Mouse (Mus musculus) heart, embryonic 12.5 days (tissue): Measurements from ENCODE around the gene Ggt6. TPM values are rescaled to one million over a fixed set of nuclear protein-coding genes. Genes with fewer than 3 reads are reported as not detected.

ENCODE experiments used
- ATAC-seq: fragments of 200-750 bp; cut with Nextera tagmentation; 2 replicates; pipeline ENCODE4 v1.8.0; 2017; ENCODE audit warnings: moderate TSS enrichment, moderate library complexity; ENCODE audit not compliant: insufficient number of reproducible peaks, low FRiP score
- H3K27ac ChIP-seq: fragments of 300-500 bp; sonication (generic); 2 replicates; pipeline ENCODE4 v1.5.1; 2016; ENCODE audit warnings: mild to moderate bottlenecking, moderate library complexity; ENCODE audit not compliant: poor library complexity, severe bottlenecking
- H3K27me3 ChIP-seq: fragments of 300-500 bp; sonication (generic); replicated peaks from 2 replicates; pipeline ENCODE4 v1.6.1; 2016; ENCODE audit warnings: mild to moderate bottlenecking, moderate library complexity
- H3K36me3 ChIP-seq: fragments of 300-500 bp; sonication (generic); 2 replicates; pipeline ENCODE4 v1.6.1; 2016; ENCODE audit warnings: mild to moderate bottlenecking, moderate library complexity
- H3K4me1 ChIP-seq: fragments of 300-500 bp; sonication (generic); replicated peaks from 2 replicates; pipeline ENCODE4 v1.6.1; 2016; ENCODE audit warnings: mild to moderate bottlenecking
- H3K4me2 ChIP-seq: fragments of 300-500 bp; sonication (generic); 2 replicates; pipeline ENCODE4 v1.6.1; 2016; ENCODE audit warnings: mild to moderate bottlenecking, moderate library complexity
- H3K4me3 ChIP-seq: fragments of 300-500 bp; sonication (generic); 2 replicates; pipeline ENCODE4 v1.5.1; 2016; ENCODE audit warnings: mild to moderate bottlenecking
- H3K9ac ChIP-seq: fragments of 300-500 bp; sonication (generic); 2 replicates; pipeline ENCODE4 v1.6.1; 2016; ENCODE audit warnings: mild to moderate bottlenecking, moderate library complexity
- H3K9me3 ChIP-seq: fragments of 300-500 bp; sonication (generic); replicated peaks from 2 replicates; pipeline ENCODE4 v1.6.1; 2016; ENCODE audit warnings: mild to moderate bottlenecking, moderate library complexity
- WGBS: fragments of 180-500 bp; shearing (Covaris S2); methylation state at CpG from one replicate; pipeline ENCODE4 v1.1.7; 2016; 5-methylcytosine and 5-hydroxymethylcytosine counted together
- polyA plus RNA-seq: library from polyadenylated mRNA; unstranded; fragments of >200 nt; fragmentation: Nextera tagmentation; extraction: Ambion mirVana; gene quantifications from 2 replicates; pipeline ENCODE4 v1.2.1, GENCODE M21; 2016

Gene Ggt6
- polyA plus RNA-seq, 1 experiment from 2014 or later, result not detected

DNA sequence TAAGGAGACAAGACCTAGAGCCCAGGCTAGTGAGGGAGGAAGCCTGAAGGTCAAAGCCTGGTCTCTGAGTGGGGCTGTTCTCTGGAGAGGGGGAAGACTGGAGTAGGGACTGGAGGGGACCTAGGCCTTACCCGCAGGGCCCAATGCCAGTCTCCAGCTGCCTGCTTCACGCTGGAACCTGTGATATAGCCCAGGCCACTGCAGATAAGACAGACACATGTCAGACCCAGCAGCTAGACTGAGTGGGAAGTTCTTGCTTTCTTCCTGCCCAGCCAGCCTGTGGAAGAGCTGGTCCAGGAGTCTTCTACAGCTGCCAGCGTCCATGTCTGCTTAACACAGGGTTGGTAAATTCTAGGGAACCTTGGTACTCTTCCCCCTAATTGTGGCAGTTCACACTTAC lies 23.2 kb downstream of the Ggt6 start:
- Histone ChIP-seq H3K4me1 (peaks cover 37% of the 10 kb centered on the region), H3K36me3 (no peaks in the 10 kb centered on the region), H3K4me3 (no peak overlapping the region), H3K9ac (no peak overlapping the region), H3K9me3 (no peaks in the 10 kb centered on the region), H3K4me2 (no peak overlapping the region), H3K27ac (peak overlapping the region; percentile 80), H3K27me3 (no peaks in the 10 kb centered on the region)
- ATAC-seq, result peak; percentile 62
- 13% methylated on average over 3 of the region's 3 CpGs for WGBS

GRCm38 (mm10) chr11:72461500-72461981 lies 26.2 kb downstream of the Ggt6 start:
- Histone ChIP-seq H3K9me3 (no peaks in the 10 kb centered on the region), H3K4me3 (no peak overlapping the region), H3K9ac (no peak overlapping the region), H3K4me1 (peaks cover 43% of the 10 kb centered on the region), H3K4me2 (no peak overlapping the region), H3K27me3 (no peaks in the 10 kb centered on the region), H3K27ac (no peak overlapping the region), H3K36me3 (no peaks in the 10 kb centered on the region)
- WGBS, result 33% methylated on average over 5 of the region's 5 CpGs
- no peak for ATAC-seq

- peaks cover 49% of the 10 kb centered on the region for H3K4me1 ChIP-seq
- WGBS, result 80% methylated on average over 3 of the region's 3 CpGs
Observed at GRCm38 (mm10) chr11:72464821-72465220, 29.5 kb downstream of the Ggt6 start.

GRCm38 (mm10) chr11:72465978-72466693 lies 30.8 kb downstream of the Ggt6 start:
- peak overlapping the region; percentile 71 for H3K27ac ChIP-seq
- no peaks in the 10 kb centered on the region for H3K27me3 ChIP-seq
- WGBS, result 63% methylated on average over 11 of the region's 11 CpGs
- no peak overlapping the region for H3K9ac ChIP-seq
- H3K36me3 ChIP-seq, result no peaks in the 10 kb centered on the region
- H3K4me3 ChIP-seq, result no peak overlapping the region
- no peaks in the 10 kb centered on the region for H3K9me3 ChIP-seq
- peaks cover 56% of the 10 kb centered on the region for H3K4me1 ChIP-seq
- H3K4me2 ChIP-seq, result no peak overlapping the region
- ATAC-seq, result no peak

More at GRCm38 (mm10) chr11:72464821-72465220, 29.5 kb downstream of the Ggt6 start:
- Histone ChIP-seq H3K4me2 (no peak overlapping the region), H3K4me3 (no peak overlapping the region), H3K27me3 (no peaks in the 10 kb centered on the region), H3K36me3 (no peaks in the 10 kb centered on the region), H3K27ac (no peak overlapping the region), H3K9ac (no peak overlapping the region), H3K9me3 (no peaks in the 10 kb centered on the region)
- no peak for ATAC-seq

DNA sequence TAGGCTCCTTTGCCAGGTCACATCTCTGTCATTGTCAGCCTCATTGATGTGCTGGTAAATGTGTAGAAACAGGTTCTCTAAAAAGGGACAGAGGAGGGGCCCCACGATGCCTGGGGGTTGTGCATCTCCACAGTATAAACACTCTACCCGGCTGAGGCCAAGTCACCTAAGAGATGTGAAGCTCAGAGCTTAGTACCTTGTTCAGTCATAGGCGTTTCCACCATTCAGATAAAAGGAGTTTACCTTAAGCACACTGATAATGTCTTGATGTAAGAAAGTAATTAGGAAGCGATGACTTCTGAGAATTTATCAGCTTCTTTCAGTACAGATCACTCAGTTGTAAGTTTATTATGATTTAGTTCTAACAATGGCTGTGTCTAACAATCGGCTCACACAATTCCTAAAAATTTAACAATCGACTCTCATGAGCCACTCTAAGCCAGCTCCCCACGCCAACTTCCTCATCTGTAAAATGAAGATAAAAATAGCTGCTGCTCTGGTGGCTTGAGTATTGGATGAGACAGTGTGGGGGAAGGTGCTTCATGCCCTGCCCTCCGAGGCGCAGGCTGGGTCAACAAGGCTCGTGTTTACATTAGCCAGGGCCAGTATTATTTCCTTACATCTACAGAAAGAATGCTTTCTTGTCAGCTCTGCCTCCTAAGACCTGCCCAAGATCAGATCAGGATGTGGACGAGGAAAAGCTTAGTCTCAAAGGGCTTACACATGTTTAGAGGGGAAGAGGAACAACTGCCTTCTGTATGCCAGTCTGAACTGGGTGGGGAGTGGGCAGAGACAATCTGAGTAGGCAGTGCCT lies 31.6 kb downstream of the Ggt6 start:
- peak overlapping the region; percentile 32; the same call in 1 of the 2 replicates for H3K9ac ChIP-seq
- no peaks in the 10 kb centered on the region for H3K27me3 ChIP-seq
- no peaks in the 10 kb centered on the region for H3K9me3 ChIP-seq
- H3K27ac ChIP-seq, result peak overlapping the region; percentile 71
- H3K4me3 ChIP-seq, result no peak overlapping the region
- peak overlapping the region; percentile 38 for H3K4me2 ChIP-seq
- H3K4me1 ChIP-seq, result peaks cover 54% of the 10 kb centered on the region
- no peaks in the 10 kb centered on the region for H3K36me3 ChIP-seq
- ATAC-seq, result peak; percentile 56
- 18% methylated on average over 11 of the region's 11 CpGs for WGBS

- 76% methylated on average over 5 of the region's 5 CpGs for WGBS
Observed at GRCm38 (mm10) chr11:72468525-72468924, 33.2 kb downstream of the Ggt6 start.

DNA sequence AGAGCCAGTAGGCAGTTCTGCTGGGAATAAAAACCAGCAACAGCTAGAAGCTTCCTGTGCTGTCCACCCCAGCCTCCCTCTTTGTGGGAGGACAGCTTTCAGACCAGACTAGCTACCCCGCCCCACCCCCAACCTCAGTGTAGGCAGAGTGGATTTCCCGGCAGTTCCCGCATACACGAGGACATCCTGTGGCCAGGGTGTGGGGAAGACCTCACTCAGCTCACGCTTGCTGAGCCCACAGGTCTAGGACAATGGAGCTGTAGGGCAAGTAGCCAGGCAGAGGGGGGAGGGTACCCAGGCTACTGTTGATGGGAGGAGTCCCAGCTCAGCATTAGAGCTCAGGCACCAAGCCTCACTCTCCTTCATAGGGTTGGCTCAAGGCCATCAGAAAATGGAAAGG lies 33.9 kb downstream of the Ggt6 start:
- peak; percentile 81 for ATAC-seq
- Histone ChIP-seq H3K4me2 (no peak overlapping the region), H3K9me3 (no peaks in the 10 kb centered on the region), H3K4me3 (no peak overlapping the region), H3K4me1 (peaks cover 50% of the 10 kb centered on the region), H3K27ac (peak overlapping the region; percentile 63), H3K36me3 (no peaks in the 10 kb centered on the region), H3K9ac (no peak overlapping the region), H3K27me3 (no peaks in the 10 kb centered on the region)
- WGBS, result 20% methylated on average over 5 of the region's 5 CpGs

More at GRCm38 (mm10) chr11:72468525-72468924, 33.2 kb downstream of the Ggt6 start:
- no peak overlapping the region for H3K4me3 ChIP-seq
- H3K9me3 ChIP-seq, result no peaks in the 10 kb centered on the region
- peak overlapping the region; percentile 63 for H3K27ac ChIP-seq
- no peak overlapping the region for H3K9ac ChIP-seq
- peaks cover 50% of the 10 kb centered on the region for H3K4me1 ChIP-seq
- ATAC-seq, result no peak
- no peaks in the 10 kb centered on the region for H3K27me3 ChIP-seq
- no peaks in the 10 kb centered on the region for H3K36me3 ChIP-seq
- no peak overlapping the region for H3K4me2 ChIP-seq

DNA sequence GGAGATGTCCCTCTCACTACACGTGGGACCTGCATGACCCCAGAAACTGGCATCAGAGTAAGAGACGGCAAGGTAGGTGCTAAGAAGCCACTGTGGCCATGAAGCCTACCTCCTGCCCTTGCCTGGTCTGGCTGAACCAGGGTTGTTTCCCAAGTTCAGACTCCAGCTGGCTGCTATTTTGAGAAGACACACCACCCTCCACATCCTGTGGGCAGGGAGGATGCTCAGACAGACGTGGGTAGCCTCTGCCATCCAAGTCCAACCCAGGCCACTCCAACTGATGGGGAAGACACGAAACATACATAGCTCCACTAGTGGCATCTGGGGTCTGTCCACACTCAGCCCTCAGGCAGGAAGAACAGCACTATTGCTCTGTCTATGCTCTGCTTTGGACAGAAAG lies 34.7 kb downstream of the Ggt6 start:
- peaks cover 57% of the 10 kb centered on the region for H3K4me1 ChIP-seq
- no peaks in the 10 kb centered on the region for H3K27me3 ChIP-seq
- WGBS, result 56% methylated on average over 4 of the region's 4 CpGs
- H3K27ac ChIP-seq, result peak overlapping the region; percentile 63; the same call in 1 of the 2 replicates
- H3K9me3 ChIP-seq, result no peaks in the 10 kb centered on the region
- H3K4me2 ChIP-seq, result no peak overlapping the region
- ATAC-seq, result no peak
- no peak overlapping the region for H3K9ac ChIP-seq
- no peak overlapping the region for H3K4me3 ChIP-seq
- H3K36me3 ChIP-seq, result no peaks in the 10 kb centered on the region

DNA sequence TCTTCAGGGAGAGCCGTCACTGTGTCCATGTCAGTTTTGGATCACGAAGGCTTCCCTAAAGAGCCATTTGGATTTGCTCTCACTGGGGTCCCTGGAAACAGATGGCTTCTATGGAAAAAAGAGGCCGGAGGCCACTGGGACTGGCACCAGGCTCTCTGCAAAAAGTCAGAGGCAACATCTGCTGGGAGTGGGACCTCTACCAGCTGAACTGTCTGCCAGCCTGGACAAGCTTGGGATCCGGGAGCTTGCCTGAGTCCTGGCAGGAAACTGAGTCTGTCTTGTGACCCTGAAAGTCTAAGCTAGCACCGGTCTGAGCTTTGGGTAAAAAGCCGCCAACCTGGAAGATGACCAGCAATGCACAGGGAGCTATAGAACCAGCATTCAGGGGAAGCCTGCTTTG lies 36.1 kb downstream of the Ggt6 start:
- Histone ChIP-seq H3K4me3 (no peak overlapping the region), H3K9ac (no peak overlapping the region), H3K9me3 (no peaks in the 10 kb centered on the region), H3K27ac (no peak overlapping the region), H3K36me3 (no peaks in the 10 kb centered on the region), H3K4me2 (no peak overlapping the region), H3K27me3 (no peaks in the 10 kb centered on the region), H3K4me1 (peaks cover 52% of the 10 kb centered on the region)
- no peak for ATAC-seq
- 84% methylated on average over 6 of the region's 6 CpGs for WGBS

- no peak overlapping the region for H3K4me3 ChIP-seq
- no peak overlapping the region for H3K27ac ChIP-seq
- no peak overlapping the region for H3K4me2 ChIP-seq
- H3K9ac ChIP-seq, result no peak overlapping the region
- H3K9me3 ChIP-seq, result no peaks in the 10 kb centered on the region
- H3K36me3 ChIP-seq, result no peaks in the 10 kb centered on the region
- peaks cover 49% of the 10 kb centered on the region for H3K4me1 ChIP-seq
- no peaks in the 10 kb centered on the region for H3K27me3 ChIP-seq
- no peak for ATAC-seq
- WGBS, result 83% methylated on average over 4 of the region's 4 CpGs
Observed at GRCm38 (mm10) chr11:72473540-72473939, 38.2 kb downstream of the Ggt6 start.

DNA sequence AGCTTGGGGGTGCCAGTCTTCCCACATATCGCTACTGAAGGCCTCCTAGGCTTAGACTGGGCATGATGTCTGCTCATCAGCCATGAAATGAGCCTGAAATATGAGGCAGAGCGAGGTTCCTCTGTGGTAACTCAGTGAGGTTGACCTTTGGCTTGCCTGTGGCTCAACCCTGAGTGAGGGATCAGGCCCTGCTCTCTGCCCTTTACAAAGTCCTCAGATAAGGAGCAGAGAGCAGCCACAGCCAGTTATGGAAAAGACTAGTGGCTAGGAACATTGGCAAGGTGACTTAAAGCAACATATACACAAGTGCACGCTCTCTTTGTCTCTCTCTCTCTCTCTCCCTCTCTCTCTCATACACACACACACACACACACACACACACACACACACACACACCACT lies 39.6 kb downstream of the Ggt6 start:
- H3K9ac ChIP-seq, result no peak overlapping the region
- no peak overlapping the region for H3K4me2 ChIP-seq
- H3K27ac ChIP-seq, result no peak overlapping the region
- ATAC-seq, result no peak; the same call in 1 of the 2 replicates
- H3K9me3 ChIP-seq, result no peaks in the 10 kb centered on the region
- no peaks in the 10 kb centered on the region for H3K27me3 ChIP-seq
- no peak overlapping the region for H3K4me3 ChIP-seq
- H3K4me1 ChIP-seq, result peaks cover 42% of the 10 kb centered on the region
- 74% methylated on average over 3 of the region's 3 CpGs for WGBS
- H3K36me3 ChIP-seq, result no peaks in the 10 kb centered on the region
